Mouse (Mus musculus): ENCODE measurements around the gene Ankrd45.

- TF ChIP-seq CTCF (IDR thresholded peaks at IDR 0.05; ENCODE audit: low read depth) (no peak), EP300 (IDR thresholded peaks at IDR 0.05; ENCODE audit: low read depth) (no peak)
Observed at GRCm38 (mm10) chr1:161126461-161126860, 16.0 kb upstream of the Ankrd45 start.

Measured in heart, postnatal 0 days (tissue).